Mouse (Mus musculus): ENCODE results near the gene Fundc2. TPM values are rescaled to one million over a fixed set of nuclear protein-coding genes. Genes with fewer than 3 reads are reported as not detected.

The Fundc2 gene
- polyA plus RNA-seq, 1 experiment from 2014 or later, result 27.2 TPM

Other genes starting within 250 kb of the Fundc2 start
- gene Smim9, start 218.6 kb upstream of the Fundc2 start, polyA plus RNA-seq (2015; fragmentation: Nextera tagmentation; extraction: Ambion mirVana), result 0.32 TPM in 1 of 2 replicates, not detected in the other
- gene F8, start 216 bp downstream of the Fundc2 start, polyA plus RNA-seq (2015; fragmentation: Nextera tagmentation; extraction: Ambion mirVana), result 0.84 and 1.9 TPM in 2 replicates
- gene Cmc4, start 34.2 kb downstream of the Fundc2 start, polyA plus RNA-seq (2015; fragmentation: Nextera tagmentation; extraction: Ambion mirVana), result 21.1 and 23.7 TPM in 2 replicates
- 6.7 and 7.2 TPM in 2 replicates for gene Mtcp1, start 34.2 kb downstream of the Fundc2 start, polyA plus RNA-seq (2015; fragmentation: Nextera tagmentation; extraction: Ambion mirVana)
- gene Brcc3, start 34.2 kb downstream of the Fundc2 start, polyA plus RNA-seq (2015; fragmentation: Nextera tagmentation; extraction: Ambion mirVana), result 44.1 and 47.1 TPM in 2 replicates
- 264 and 281 TPM in 2 replicates for gene Vbp1, start 131.9 kb downstream of the Fundc2 start, polyA plus RNA-seq (2015; fragmentation: Nextera tagmentation; extraction: Ambion mirVana)
- gene Rab39b, start 195.8 kb downstream of the Fundc2 start, polyA plus RNA-seq (2015; fragmentation: Nextera tagmentation; extraction: Ambion mirVana), result 24.2 and 25.3 TPM in 2 replicates